Mouse (Mus musculus) liver, embryonic 14.5 days (tissue): ENCODE measurements around the gene Rdh11. TPM values are rescaled to one million over a fixed set of nuclear protein-coding genes. Genes with fewer than 3 reads are reported as not detected.
A peak's percentile ranks its signal among the peaks of the same experiment; 100 is the strongest.

Experiments used
- ATAC-seq: fragments of 200-750 bp; cut with Nextera tagmentation; 2 replicates; pipeline ENCODE4 v1.8.0; 2017; ENCODE audit warnings: moderate number of reproducible peaks, mild to moderate bottlenecking, moderate library complexity; ENCODE audit not compliant: insufficient read depth
- DNase-seq, 3 experiments: peaks; one replicate each; pipeline ENCODE4 v3.0.0-alpha.2; 2012 to 2013; ENCODE audit warnings: low read depth in 3 of 3, low spot score in 3 of 3
- H3K27ac ChIP-seq: fragments of 300-500 bp; sonication (generic); 2 replicates; pipeline ENCODE4 v1.5.1; 2014; ENCODE audit warnings: moderate library complexity, mild to moderate bottlenecking, control low read depth, inconsistent platforms
- H3K27me3 ChIP-seq: fragments of 300-500 bp; sonication (generic); 2 replicates; pipeline ENCODE4 v1.6.1; 2014; ENCODE audit warnings: mild to moderate bottlenecking, low read length, moderate library complexity; ENCODE audit not compliant: control insufficient read depth, insufficient read depth
- H3K36me3 ChIP-seq: fragments of 300-500 bp; sonication (generic); replicated peaks from 2 replicates; pipeline ENCODE4 v1.6.1; 2014; ENCODE audit warnings: low read depth; ENCODE audit not compliant: control insufficient read depth, insufficient read depth
- H3K4me1 ChIP-seq, 2 experiments: fragments of 200-500 bp in 1 of 2; fragments of 300-500 bp in 1 of 2; sonication (generic) in 1 of 2; replicated peaks; 2 replicates each; pipeline ENCODE4 v1.6.1; 2012 to 2014; ENCODE audit warnings: antibody characterized with exemption in 1 of 2, inconsistent platforms in 1 of 2, low read length in 1 of 2; ENCODE audit not compliant: control insufficient read depth in 2 of 2, insufficient read depth in 2 of 2
- H3K4me2 ChIP-seq: fragments of 300-500 bp; sonication (generic); 2 replicates; pipeline ENCODE4 v1.6.1; 2014; ENCODE audit warnings: low read depth, mild to moderate bottlenecking, control low read depth, moderate library complexity
- H3K4me3 ChIP-seq, 2 experiments: fragments of 200-500 bp in 1 of 2; fragments of 300-500 bp in 1 of 2; sonication (generic) in 1 of 2; 2 replicates each; pipeline ENCODE4 v1.5.1; 2012 to 2014; ENCODE audit warnings: low read depth in 2 of 2, low read length in 2 of 2, mild to moderate bottlenecking in 2 of 2, control low read depth in 1 of 2, inconsistent platforms in 1 of 2, moderate library complexity in 1 of 2; ENCODE audit not compliant: insufficient read depth in 1 of 2
- H3K9ac ChIP-seq: fragments of 300-500 bp; sonication (generic); replicated peaks from 2 replicates; pipeline ENCODE4 v1.6.1; 2014; ENCODE audit warnings: mild to moderate bottlenecking, control low read depth, moderate library complexity
- H3K9me3 ChIP-seq: fragments of 300-500 bp; sonication (generic); 2 replicates; pipeline ENCODE4 v1.6.1; 2016; ENCODE audit warnings: low read length, mixed read lengths; ENCODE audit not compliant: control insufficient read depth
- CTCF ChIP-seq: IDR thresholded peaks from 2 replicates; pipeline ENCODE4 v1.5.1; 2016; ENCODE audit warnings: antibody characterized with exemption, low read depth, control low read depth
- EP300 ChIP-seq: IDR thresholded peaks from 2 replicates; pipeline ENCODE4 v1.6.1; 2016; ENCODE audit warnings: antibody characterized with exemption, low read depth
- WGBS: fragments of 180-500 bp; shearing (Covaris S2); extraction: QIAGEN DNeasy Blood & Tissue Kit; methylation state at CpG from one replicate; pipeline ENCODE4 v1.1.7; 2014; ENCODE audit not compliant: insufficient replicate concordance; 5-methylcytosine and 5-hydroxymethylcytosine counted together
- polyA plus RNA-seq, 2 experiments: library from polyadenylated mRNA; depleted of rRNA in 1 of 2; stranded (reverse) in 1 of 2; unstranded in 1 of 2; fragments of >200 nt; fragmentation: Nextera tagmentation in 1 of 2; extraction: Ambion mirVana in 1 of 2; gene quantifications; 2 replicates each; pipeline versions ENCODE4 v1.2.1 to v1.2.3; 2012 to 2014

Rdh11 gene
- polyA plus RNA-seq, 2 experiments, result 16.0 to 18.5 TPM

GRCm38 (mm10) chr12:79175998-79176397 lies 16.1 kb downstream of the Rdh11 start:
- peaks cover 9 to 14% of the 10 kb centered on the region in 2 experiments for H3K4me1 ChIP-seq
- H3K36me3 ChIP-seq, result peaks cover 4% of the 10 kb centered on the region
- no peak for TF ChIP-seq EP300
- TF ChIP-seq CTCF, result no peak
- DNase-seq (no peak), ATAC-seq (no peak)
- H3K9me3 ChIP-seq, result no peaks in the 10 kb centered on the region
- no peak overlapping the region for H3K27ac ChIP-seq
- no peak overlapping the region for H3K4me3 ChIP-seq
- no peak overlapping the region for H3K9ac ChIP-seq
- 78% methylated on average over 5 of the region's 5 CpGs for WGBS
- no peaks in the 10 kb centered on the region for H3K27me3 ChIP-seq
- no peak overlapping the region for H3K4me2 ChIP-seq

GRCm38 (mm10) chr12:79173721-79174120 lies 18.4 kb downstream of the Rdh11 start:
- DNase-seq (peak; percentile 45 to 57 (median 53)), ATAC-seq (no peak)
- Histone ChIP-seq H3K9ac (no peak overlapping the region), H3K4me1 (peaks cover 9 to 14% of the 10 kb centered on the region in 2 experiments), H3K9me3 (no peaks in the 10 kb centered on the region), H3K27ac (peak overlapping the region; percentile 44), H3K4me2 (peak overlapping the region; percentile 42), H3K4me3 (no peak overlapping the region), H3K27me3 (no peaks in the 10 kb centered on the region), H3K36me3 (peaks cover 4% of the 10 kb centered on the region)
- peak; percentile 55; the same call in 1 of the 2 replicates for TF ChIP-seq EP300
- TF ChIP-seq CTCF, result no peak
- WGBS, result 23% methylated on average over 5 of the region's 5 CpGs

- under 1% methylated on average over 72 of the region's 73 CpGs for WGBS
- TF ChIP-seq EP300 (0 out of 2 replicates have a peak, but pooled peaks have one; percentile 24), CTCF (peak; percentile 83)
- DNase-seq, result peak; percentile 77 to 83 (median 79)
- Histone ChIP-seq H3K9me3 (no peaks in the 10 kb centered on the region), H3K4me3 (peak within 1 kb of the TSS; percentile 86 to 89), H3K36me3 (peaks cover 4% of the 10 kb centered on the region; the same call in 1 of the 2 replicates), H3K27ac (peak within 1 kb of the TSS; percentile 63), H3K27me3 (no peaks in the 10 kb centered on the region), H3K4me2 (peak within 1 kb of the TSS; percentile 76), H3K9ac (peak within 1 kb of the TSS; percentile 75), H3K4me1 (peaks cover 9 to 14% of the 10 kb centered on the region in 2 experiments)
- ATAC-seq, result peak; percentile 96
Observed at GRCm38 (mm10) chr12:79172019-79172941, 19.8 kb downstream of the Rdh11 start, which contains the start of gene Vti1b. Gene Vti1b, minus strand, starts transcription at chr12:79172667.

- Histone ChIP-seq H3K27me3 (no peaks in the 10 kb centered on the region), H3K9me3 (no peaks in the 10 kb centered on the region), H3K4me2 (peak overlapping the region; percentile 76), H3K4me1 (peaks cover 9 to 14% of the 10 kb centered on the region in 2 experiments), H3K27ac (no peak overlapping the region), H3K36me3 (peaks cover 4% of the 10 kb centered on the region; the same call in 1 of the 2 replicates), H3K9ac (peak overlapping the region; percentile 75), H3K4me3 (peak overlapping the region; percentile 86 to 89)
- DNase-seq, result peak in 1 of 3 experiments; percentile 7
- 30% methylated on average over 12 of the region's 12 CpGs for WGBS
- no peak for ATAC-seq
- TF ChIP-seq EP300, result no peak
- TF ChIP-seq CTCF, result no peak
Observed at GRCm38 (mm10) chr12:79171269-79171995, 20.7 kb downstream of the Rdh11 start.
